Mouse (Mus musculus) right cerebral cortex, postnatal 36 days (tissue): ENCODE data around the gene Camkk1.
A peak's percentile ranks its signal among the peaks of the same experiment; 100 is the strongest.

Experiments used
- DNase-seq, 2 experiments: peaks; one replicate each; pipeline ENCODE4 v3.0.0; 2022; ENCODE audit warnings: low spot score in 2 of 2, mixed read lengths in 1 of 2

Camkk1 gene

DNA sequence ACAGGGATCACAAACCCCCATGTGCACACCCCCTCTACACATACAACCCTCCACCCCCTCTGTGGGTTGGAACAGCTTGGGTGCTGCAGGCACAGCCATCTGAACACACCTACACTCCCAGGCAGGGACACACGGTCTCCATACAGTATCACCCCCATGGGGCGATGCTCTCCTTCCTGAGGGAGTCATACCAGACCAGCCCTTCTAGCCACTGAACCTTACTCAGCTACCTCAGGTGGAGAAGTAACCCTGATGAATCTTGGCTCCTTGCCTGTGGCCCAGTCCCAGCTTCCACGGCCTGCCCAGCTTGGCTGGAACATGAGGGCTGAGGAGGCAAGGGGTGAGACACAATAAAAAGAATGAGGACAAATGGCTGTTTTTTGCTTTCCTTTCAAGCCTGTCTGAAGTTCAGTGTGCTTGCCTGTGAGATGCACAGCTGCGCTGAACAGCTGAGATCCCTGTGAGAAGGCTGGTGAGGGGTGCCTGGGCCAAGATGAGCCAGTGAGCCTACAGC is 3.9 kb upstream of the Camkk1 start:
- DNase-seq, result peak; percentile 62 to 70

DNA sequence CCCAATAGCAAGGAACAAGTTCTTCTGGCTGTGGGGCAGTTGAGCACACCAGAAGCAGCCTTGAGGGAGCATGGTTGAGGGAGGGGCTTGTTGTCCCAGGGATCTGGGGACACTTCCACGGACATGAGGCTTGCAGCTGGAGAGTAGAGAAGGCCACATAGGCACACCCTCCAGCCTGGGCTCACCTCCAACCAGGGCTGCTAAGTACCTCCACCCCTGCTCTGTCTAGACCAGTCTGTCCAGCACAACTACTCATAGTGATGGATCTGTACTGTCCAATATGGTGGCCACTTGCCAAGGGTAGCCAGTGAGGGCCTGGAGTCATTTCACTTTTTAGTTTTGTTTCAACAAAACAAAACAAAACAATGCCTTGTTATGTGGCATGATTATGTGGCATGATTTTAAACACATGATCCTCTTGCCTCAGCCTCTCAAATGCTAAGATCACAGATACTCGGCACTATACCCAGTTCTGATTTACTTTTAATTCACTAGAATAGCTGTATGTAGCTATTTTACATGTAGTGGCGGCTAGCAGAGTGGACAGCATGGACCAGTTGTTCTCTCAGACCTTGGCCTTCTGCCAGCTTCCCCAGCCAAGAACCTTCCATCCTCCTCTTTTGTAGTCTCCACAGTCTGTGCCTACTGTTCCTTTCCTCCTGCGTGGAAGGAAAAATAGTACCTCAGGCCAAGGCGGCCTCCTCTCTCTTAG is 3.3 kb upstream of the Camkk1 start:
- peak in 1 of 2 experiments; percentile 55 for DNase-seq

DNA sequence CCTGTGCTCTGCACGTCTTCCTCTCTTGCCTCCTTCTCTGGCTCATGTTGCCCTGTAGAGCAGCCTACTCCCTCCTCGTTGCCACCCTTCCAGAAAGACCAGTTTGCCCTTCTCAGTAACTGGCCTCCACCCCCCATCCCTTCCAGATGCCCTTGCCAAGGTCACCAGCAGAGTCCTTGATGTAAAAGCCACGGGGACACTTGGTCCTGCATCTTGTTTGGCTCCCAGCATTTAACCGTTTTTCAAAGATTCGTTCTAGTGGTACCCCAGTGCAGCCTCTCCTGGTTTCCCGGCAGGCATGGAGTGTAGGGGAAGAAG is 2.7 kb upstream of the Camkk1 start:
- no peak for DNase-seq

DNA sequence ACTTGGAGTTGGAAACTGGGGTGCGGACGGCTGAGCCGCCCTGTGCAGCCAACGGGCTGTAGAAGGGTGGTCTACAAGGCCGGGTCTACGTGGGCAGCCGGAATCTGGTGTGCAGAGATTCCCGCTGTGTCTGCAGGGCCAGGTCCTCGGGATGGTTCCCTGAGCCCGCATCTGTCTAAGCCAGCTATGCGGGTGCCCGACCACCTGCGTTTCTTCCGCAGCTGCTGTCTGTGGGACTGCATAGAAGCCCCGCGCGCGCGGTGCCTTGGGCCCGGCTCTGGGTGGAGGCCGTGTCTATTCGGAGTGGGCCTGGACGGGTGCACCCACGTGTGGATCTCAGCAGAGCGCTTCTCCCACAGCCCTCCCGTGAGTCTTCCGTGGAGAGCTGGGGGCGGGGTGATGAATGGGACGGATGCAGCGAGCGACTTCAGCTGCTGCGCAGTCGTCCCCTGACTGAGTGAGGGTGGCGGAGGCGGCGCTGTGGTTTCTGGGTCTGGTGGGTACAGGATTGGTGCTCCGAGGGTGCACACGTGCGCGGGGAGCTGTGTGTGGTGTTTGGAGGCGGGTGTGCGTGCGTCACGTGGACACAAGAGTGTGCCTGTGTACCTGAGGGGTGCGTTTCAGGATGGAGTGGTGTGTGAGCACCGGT is 463 bp downstream of the Camkk1 start:
- peak; percentile 89 to 90 for DNase-seq

DNA sequence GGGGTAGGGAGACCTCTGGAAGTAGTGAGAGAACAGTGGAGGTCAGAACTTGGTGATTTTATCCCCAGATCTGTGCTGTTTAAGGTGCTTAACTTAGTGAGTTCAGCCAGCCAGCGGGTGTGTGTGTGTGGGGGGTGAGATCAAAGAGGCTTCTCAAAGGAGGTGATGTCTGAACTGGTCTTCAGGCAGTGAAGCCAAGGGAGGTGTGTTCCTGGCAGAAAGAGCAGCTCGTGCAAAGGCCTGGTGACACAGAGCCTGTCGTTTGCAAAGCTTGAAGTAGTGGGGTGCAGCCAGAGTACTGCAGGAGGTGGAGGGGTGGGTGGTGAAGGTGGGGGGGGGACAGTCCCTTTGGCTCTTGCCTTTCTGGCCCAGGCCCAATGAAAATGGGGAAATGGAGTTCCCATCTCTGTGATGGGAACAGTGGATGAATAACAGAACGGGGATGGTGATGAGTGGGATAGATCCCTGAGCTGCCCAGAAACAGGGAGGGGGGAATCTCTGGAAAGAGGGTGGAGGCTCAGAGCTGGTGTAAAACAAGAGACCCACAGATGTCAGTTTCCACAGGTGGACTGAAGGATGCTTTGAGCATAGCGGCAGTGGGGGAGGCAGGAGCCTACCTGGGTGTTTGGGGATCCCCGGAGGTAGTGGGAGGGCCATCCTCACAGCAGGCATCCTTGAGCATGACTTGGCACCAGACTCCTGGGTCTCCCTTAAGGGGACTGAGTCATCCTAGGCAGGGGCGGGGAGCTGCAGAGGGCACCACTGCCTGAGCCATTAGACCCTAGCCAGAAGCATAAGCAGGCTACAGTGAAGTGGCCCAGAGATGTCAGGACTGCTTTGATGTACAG is 2.4 kb downstream of the Camkk1 start:
- DNase-seq, result peak; percentile 50 to 51

DNA sequence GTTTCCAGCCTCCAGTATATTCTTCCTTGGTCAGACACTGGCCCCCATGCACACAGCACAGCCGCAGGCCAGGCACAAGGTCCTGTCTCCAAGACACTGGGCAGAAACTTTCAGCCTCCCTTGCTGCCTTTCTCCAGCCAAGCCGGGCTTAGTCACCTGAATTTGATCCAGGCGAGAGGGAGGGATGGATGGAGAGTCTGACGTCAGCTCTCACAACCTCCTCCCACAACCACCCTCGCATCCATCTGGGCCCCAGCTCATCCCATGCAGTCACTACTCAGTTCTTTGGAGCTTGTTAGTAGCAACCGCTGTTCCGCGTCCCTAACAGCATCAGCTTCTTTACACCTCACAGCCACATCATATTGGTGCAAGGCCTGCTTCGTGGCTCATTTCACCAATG is 4.3 kb downstream of the Camkk1 start:
- peak; percentile 89 to 94 for DNase-seq

DNA sequence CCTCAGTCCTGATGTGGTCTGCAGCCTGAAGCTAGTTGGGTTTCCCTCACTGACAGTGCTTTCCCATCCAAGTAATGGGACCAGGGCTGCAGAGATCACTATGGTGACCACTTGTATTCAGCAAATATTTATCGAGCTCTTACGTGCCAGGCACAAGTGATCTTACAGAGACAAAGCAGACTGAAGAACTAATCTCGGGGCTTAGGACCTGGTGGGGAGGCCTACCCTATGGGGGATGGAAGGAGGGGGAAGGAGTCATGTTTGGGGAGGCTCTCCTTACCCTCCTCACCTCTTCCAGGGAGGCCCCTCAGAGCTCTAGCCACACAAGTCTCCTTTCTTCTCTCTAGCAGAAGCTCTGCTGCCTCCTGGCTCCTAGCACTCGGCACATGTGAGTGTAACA is 5.0 kb downstream of the Camkk1 start:
- no peak for DNase-seq

DNA sequence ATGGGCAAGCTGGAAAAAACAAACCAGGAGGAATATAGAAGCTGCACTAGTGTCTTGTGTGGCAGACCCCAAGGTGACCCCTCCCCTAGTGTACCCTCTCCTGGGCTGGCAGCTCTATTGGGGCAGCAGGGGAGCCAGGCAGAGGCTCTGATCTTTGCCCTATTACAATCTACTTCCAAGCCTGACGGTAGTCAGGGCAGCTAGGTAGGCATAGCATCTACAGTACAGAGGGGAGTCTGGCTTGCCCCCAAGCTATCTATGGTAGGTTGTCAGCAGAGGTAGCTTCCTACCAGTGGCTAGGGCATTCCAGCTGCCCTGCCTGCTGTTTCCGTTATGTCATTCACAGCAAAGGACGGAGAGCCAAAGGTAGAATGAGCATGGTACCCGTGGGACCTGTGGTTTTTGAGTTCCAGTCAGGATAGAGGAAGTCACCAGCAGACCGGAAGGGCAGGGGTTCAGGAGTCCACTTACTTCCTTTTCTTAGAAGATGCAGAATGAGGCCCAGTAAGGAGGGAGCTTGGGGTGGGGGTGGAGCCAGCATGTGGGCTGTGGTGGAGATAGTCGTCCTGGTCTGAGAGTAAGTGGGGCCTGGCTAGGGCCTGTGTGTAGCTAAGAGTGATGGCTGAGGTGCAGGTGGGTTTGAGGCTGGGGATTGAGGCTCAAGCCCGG is 5.6 kb downstream of the Camkk1 start:
- no peak for DNase-seq

DNA sequence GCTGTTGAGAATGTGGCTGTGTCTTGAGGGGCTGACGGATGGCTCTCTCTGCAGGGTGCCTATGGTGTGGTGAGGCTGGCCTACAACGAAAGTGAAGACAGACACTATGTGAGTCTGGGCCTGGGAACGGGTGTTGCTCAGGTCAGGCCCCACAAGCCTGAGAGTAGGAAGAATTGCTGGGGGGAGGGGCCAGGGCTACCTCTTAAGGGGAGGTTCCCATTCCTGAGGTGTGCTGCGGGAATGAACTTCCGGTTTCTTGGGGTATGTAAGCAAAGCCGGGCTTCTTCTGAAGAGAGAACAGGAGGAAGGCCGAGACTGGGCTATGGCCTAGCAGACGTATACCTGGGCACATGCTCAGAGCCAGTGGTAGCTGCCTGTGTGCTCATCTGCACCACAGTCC is 8.2 kb downstream of the Camkk1 start:
- no peak for DNase-seq

DNA sequence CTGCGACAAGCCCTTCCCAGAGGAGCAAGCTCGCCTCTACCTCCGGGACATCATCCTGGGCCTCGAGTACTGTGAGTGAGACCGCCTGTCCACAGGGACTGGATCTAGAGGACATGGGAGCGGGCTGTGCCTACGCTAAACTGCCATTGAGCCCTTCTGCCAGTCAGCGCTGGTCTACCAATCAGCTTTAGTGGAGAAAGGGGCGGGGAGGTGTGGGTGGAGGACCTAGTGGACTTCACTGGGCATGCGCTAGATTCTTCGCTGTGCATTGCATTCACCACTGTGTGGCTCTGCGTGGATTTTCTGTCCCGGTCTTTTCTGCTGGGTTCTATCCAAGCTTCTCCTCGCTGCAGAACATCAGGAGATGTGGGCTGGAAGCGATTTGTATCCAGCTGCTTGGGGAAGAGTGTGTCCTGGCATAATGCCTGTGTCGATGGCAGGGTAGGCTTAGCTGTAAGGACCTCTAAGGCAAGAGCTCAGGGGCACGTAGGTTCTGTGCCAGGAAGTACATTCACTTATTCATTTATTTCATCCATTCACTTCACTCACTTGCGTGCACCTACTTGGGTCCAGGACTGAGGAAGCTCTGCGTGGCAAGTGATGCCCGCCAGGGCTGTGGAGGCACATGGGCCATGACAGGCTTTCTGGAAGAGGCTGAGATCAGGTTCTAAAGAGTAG is 12.2 kb downstream of the Camkk1 start:
- peak; percentile 89 to 95 for DNase-seq

DNA sequence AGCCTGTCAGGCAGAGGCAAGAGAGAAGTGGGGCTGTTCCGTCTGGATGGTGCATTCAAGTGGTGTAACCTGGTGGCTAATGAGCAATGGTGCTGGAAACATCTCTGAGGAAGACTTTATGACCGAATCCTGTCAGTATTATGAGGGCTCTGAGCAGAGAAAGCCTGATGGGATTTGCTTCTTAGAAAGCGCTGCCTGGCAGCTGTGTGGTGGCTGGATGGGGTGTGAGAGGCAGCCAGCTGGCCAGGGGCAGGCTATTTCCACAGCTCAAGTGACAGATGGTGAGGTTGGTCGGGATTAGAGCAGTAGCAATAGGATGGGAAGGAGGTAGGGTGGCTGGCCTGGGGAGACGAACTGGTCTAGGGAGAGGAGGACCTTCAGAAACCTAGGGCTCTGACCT is 12.7 kb downstream of the Camkk1 start:
- DNase-seq, result no peak

DNA sequence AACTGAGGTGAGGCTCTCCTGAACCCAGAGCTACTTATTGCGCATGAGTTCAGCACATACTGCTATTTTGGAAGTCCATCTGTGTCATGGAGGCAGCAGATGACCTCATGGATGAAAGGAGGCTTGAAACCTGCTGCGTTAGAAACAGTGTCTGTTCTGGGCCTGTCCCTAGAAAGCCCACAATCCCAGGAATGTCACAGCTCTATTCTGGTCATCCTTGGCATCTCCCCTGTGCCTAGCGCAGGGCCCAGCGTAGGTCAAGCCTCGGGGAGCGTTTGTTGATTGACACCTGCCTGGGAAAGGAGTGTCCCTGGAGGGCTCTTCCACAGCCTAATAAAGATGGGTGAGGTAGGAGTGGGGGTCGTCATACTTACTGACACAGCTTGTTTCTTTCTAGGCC is 17.3 kb downstream of the Camkk1 start:
- DNase-seq, result no peak

DNA sequence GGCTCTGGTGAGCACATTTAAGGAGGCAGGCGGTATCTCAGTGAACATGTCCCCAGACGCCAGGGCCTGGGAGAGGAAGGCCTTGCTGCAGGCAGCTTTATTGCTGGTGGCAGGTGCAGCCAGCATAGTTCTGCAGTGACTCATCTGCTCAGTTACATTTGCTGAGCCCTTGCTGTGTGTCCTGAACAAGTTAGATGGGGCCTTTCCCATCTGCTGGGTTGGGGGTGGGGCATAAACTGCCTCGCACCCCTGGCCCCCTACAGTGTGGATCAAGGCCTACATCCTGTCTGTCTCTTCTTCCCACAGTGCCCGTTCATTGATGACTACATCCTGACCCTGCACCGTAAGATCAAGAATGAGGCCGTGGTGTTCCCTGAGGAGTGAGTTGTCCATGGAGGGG is 18.1 kb downstream of the Camkk1 start:
- DNase-seq, result no peak

DNA sequence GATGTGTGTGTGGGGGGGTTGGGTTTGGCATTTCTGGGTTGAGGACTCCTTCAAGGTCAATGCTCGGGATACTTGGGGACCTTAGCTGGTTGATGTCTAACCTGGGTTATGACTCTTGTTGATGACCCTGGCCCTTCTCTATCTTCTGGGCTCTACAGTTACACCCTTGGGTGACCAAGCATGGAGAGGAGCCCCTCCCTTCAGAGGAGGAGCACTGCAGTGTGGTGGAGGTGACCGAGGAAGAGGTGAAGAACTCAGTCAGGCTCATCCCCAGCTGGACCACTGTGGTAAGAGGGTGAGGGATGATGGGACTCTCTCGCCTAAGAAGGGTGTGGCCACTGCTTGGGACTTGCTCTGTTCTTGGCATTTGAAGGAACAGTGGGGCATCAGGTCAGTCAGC is 18.9 kb downstream of the Camkk1 start:
- no peak for DNase-seq

DNA sequence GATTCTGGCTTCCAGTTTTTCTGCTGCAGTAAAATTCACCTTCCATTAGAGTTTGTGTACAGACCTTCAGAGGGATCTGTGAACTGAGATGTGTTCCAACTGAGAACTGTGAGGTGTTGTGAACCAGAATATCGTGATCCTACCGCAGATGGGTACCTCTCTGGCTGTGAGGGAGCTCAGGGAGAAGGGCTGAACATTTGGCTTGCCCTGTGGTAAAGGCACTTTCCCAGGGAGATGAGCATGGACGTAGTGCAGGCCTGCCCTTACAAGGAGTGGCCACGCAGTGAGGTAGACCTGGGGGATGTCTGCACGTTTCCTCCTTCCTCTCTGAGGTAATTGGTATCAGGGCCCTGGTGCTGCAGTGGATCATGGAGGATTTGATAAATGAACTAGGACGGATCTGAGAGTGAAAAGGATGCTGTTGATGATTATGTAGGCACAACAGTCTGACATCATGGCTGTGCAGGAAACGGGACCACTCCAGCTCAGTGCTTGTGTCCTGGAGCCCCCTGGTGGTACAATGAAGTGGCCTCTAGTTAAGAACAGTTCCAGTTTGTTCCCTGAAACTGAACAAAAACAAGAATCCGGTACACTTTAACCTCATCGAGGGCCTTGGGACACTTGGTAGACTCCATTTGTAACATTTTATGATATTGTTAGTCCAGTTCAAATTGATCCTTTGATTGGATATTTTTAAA is 20.4 kb downstream of the Camkk1 start:
- DNase-seq, result no peak

DNA sequence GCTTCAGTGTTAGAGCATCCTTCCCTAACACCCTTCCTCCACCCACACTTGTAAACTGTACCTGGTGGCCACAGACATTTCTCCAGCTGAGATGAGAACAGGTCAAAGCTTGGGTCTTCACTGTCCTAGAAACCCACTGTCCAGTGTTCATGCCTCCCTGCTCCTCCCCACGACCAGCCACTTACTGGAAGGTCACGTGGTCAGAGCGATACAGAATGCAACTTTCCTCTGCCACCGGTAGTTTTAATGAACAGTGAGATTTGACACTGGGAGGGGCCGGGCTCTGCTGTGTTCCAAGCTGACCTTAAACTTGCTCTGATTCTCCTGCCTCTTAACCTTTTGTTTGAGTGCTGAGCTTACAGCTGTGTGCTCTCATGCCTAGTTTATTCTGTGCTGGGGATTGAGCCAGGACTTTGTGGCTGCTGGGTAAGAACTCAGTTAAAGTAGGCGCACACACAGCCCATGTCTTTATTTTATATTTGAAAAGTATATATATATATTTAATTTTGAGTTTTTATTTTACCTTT is 25.5 kb downstream of the Camkk1 start:
- DNase-seq, result no peak

DNA sequence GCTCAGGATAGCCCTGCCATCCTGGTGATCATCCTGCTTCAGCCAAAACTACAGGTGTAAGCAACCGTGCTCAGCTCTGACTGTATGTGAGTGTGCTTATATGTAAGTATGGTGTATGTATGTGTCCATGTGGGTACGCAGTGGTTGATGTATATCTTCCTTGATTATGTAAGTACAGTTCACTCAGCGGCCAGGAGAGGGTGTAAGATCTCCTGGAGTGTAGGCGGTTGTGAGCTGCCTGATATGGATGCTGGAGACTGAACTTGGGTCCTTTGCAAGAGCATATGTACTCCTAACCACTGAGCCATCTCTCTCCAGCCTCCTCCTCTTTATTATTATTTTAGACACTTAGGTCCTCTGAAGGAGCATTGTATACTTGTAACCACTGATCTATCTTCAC is 26.0 kb downstream of the Camkk1 start:
- DNase-seq, result no peak

DNA sequence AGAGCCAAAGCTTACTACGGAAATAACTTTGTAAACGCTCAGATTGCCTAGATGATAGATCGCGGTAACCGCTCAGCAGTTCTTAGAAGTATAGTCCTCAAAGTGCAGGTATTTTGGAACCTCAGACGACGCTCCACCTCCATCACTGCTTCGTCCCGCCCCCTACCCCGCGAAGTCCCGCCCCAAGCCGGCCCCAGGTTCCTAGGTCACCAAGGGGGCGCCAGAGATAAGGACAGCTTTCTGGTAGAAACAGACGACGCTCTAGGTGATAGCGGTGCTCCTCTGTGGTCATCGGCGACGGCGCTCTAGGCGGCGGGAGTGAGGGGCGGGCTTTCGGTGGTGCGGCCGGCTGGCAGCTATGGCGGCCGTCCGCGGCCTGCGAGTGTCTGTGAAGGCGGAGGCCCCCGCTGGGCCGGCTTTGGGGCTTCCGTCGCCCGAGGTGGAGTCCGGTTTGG is 28.8 kb downstream of the Camkk1 start, which contains the start of gene Ncbp3:
TSS of gene Ncbp3 (plus strand) at position 242 of the 455 bp plus-strand sequence.
- DNase-seq, result peak; percentile 91 to 95

DNA sequence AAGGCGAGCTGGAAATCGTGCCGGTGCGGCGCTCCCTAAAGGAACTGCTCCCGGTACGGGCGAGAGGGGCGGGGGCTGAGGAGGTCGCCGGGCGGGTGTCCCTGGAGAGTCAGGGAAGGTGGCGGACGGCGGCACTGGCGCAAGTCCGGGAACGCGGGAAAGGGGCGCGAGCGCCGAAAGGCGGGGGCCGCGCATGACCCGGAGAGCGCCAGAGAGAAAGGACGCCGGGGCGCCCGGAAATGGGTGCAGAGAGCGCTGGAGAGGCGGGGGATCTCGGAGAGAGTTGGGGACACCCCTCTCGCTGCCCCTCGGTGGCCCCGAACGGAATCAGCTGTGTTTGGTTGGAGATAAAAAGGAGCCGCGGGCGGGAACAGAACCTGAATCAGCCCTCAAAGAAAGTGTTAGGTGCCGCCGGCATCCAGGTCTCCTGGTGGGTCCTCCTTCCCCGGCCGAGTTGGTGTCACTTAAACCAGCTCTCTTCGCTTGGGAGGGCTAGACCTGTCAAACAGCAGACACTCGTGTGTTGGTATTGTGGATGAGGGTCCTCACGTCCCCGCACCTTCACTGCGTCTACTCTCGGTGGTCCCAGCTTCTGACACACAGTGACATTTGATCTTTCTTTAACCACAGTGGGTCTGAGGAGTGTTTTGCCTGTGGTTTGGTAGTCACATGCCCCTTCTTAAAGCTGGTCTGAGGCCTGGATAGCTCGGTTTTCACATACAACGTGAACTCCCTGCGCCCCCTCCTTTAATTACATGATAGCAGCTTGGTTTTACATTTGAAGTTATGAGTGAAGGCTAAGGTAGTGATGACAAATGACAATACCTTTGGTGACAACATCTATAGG is 29.4 kb downstream of the Camkk1 start:
- no peak for DNase-seq
